Mouse (Mus musculus) embryo, embryonic 11 days (tissue): ENCODE data around the gene Tvp23b.

Experiments
- DNase-seq: peaks from one replicate; pipeline ENCODE4 v3.0.0-alpha.2; 2015

The Tvp23b gene

DNA sequence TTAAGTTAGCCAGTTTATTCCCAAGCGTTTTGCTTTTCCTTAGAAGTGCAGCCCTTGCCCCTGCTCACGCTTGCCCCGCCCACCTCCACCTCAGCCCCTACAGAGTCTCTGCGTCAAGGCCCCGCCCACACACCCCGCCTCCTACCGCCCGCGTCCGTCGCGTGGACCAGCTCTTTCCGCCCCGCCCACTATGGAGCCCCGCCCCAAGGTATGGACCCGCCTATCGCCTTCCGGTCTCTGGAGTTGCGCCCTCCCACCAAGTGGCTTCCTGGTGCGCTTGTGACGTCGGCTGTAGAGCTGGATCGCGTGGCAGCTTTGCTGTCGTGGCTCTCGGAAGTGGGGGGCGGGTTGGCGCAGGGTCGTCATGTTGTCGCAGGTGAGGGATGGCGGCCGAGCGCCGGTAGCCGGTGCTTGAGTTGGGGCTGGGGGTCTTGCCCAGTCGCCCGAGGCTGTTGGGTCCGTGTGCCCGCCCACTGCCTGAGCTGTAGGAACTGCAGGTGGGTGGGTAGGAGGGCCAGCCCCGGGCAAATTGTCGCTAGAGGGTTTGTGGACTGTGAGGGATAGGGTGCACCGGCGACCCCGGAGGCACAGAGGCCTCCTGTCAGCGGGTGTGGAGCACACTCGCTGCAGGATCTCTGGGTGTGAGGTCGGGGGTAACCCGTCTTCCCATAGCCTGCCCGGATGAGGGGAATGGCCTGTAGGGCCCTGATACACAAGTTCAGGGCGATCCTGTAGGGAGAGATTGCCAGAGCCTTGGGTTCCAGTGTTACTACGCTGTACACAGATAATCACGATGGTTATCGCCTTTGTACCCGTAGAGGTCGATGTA is at the start of gene Tvp23b:
Tvp23b (plus strand) TSS at position 236 of the 829 bp plus-strand sequence.
- DNase-seq = peak; percentile 99

DNA sequence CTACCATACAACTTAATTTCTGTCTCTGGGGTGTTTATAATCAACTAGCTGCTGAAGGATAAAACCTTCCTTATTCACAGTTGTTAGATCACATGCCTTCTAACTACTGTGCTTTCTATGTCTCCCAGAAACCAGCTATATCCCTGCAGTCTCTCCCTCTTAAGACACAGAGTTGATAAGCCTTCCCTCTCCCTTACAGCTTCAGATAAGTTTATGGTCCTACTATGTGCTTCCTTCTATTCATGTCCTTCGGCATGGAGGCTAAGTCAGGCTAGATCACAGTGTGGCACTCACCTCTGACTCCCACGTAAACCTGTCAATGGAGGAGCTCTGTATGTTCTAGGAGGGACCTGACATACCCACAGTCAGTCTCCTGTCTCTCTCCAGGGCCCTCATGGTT is 48.9 kb upstream of the Tvp23b start:
- DNase-seq = no peak

DNA sequence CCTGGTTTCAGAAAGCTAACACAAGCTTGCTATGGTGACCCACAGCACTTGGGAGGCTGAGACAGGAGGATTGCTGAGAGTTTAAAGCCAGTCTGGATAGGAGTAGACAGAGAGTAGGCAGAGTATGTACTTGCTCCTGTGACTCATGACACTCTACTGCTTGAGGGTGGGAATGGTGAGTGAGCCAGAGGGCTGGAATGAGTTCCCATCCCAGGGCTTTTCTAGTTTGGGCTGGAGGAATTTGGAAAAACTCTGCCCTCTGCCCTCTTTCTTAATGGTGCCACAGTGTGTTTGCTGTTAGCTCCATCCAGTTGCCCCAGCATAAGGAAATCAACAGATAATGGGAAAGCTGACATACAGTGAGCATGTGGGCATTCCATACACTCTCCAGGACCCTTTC is 47.3 kb upstream of the Tvp23b start:
- DNase-seq = no peak

GRCm38 (mm10) chr11:62844562-62844961 is 34.7 kb upstream of the Tvp23b start:
- DNase-seq = no peak

DNA sequence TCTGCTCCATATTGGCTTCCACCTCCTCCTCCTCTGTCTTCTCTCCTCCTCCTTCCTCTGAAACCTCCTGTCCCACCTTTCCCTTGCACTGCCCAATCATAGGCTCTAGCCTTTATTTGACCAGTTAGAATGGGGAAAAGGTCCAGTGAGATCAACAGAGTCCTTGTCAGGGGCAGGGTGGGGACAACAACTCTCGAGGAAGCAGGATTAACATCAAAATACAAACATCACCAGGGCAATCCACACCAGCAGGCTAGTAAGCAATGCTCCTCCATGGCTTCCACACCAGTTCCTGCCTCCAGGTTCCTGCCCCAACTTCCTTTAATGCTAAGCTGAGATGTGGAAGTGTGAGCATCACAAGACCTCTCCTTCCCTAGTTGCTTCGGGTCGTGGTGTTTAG is 33.5 kb upstream of the Tvp23b start:
- DNase-seq = no peak

GRCm38 (mm10) chr11:62846961-62847654 is 32.1 kb upstream of the Tvp23b start, which contains the start of gene Fbxw10:
Gene Fbxw10 (plus strand): TSS chr11:62847069.
- peak; percentile 78 for DNase-seq

GRCm38 (mm10) chr11:62847655-62848191 is 31.5 kb upstream of the Tvp23b start:
- DNase-seq = no peak

GRCm38 (mm10) chr11:62848301-62848700 is 31.0 kb upstream of the Tvp23b start:
- peak; percentile 22 for DNase-seq

GRCm38 (mm10) chr11:62851199-62851598 is 28.1 kb upstream of the Tvp23b start:
- DNase-seq = peak; percentile 30

DNA sequence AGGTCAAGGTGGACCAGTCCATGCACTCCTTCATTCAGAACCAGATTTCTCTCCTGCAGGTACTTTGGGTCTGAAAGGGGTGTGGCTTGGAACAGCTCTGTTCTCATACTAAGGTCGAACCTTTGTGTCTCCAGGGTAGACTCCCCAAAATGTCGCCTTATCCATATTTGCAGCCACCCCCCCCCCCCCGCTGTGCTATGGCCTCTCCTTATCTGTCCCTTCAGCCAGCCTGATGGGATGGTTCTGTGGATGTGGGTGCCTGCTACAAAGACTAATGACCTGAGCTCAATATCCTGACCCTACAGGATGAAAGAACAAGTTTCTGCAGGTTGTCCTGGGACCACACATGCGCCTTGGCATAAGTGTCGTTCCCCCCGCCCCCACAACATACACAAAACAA is 25.9 kb upstream of the Tvp23b start:
- DNase-seq = no peak

- DNase-seq = no peak
Measured at GRCm38 (mm10) chr11:62865562-62865961, 13.7 kb upstream of the Tvp23b start.

DNA sequence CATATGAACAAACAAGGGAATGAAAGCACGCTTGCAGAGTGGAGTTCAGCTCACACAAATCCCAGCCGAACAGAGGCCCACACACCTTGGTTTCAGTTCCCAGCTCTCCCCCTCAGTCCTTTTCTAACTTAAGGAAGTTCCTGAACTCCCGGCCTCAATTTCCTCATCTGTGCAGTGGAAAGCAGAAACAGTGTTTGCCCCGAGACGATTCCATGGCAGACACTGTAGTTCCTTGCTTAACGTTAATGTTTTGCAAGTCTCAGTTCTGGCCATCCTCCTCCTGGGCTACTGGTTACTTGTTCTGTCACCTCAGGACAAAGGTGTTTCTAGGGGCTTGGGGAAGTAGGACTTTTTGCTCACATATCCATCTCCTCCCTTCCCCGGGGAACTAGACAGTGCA is 12.6 kb upstream of the Tvp23b start:
- DNase-seq = no peak

GRCm38 (mm10) chr11:62869201-62869600 is 10.1 kb upstream of the Tvp23b start:
- no peak for DNase-seq

DNA sequence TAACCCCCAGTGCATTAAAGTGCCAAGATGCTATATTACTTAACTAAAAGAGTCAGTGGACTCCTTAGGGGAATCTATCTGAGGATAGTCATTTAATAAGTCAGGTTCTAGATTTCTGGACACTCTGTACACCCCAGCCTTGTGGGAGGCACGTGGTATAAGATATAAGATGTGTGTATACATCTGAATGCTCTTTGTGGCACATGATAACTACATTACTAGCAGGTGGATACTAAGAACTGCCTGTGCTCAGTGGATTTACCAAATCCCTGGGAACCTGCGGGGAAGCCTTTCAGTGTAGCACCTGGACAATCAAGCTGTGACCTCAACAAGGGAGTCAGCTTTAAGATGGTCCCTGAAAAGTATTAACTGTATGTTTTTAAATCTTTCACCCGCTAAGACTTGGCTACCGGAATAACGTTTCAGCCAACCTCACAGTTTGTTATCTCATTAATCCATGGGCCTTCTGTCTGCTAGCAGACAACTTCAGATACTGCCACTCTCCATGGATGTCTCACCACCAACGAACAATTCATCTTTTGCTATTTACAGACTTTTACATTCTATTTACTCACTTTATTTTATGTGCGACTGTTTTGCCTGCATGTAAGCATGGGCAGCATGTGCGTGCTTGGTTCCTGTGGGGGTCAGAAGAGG is 9.4 kb upstream of the Tvp23b start:
- DNase-seq = no peak

DNA sequence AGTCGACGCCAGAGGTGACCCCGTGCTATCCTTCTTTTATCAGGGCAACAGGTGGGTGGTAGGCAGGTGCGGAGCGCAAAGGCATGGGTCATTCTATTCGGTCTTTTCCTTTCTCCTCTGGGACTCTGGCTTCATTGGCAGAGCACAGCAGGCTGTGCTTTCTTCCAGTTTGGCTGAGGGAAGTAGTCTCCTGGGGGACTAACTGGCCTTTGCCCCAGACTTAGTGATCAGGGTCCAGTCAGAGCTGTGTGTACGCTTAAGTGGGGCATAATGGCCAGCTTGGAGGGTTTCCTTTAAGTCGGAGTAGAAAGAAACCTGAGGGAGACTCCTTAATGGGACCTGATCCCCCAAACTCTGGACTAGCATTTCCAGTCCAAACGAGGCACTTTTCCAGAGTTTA is 5.8 kb upstream of the Tvp23b start:
- no peak for DNase-seq

GRCm38 (mm10) chr11:62875696-62876095 is 3.6 kb upstream of the Tvp23b start:
- peak; percentile 13 for DNase-seq

DNA sequence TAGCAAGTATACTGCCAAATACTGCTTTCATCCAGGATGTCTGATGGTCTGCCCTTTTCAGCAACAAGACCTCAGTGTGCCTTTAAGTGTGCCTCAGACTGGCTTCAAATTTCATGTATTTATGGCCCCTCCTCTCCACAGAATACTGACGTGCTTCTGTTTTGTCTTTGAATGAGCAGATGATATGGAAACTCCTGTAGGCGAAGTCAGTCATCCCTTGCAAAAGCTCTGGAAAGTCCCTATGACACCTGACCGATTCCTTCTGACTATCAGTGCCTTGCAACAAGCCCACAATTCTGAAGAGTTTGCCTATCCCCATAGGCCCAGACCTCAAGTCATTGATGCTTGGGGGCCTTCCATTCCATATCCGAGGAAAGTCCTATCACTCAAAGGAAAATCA is 2.8 kb upstream of the Tvp23b start:
- DNase-seq = no peak

DNA sequence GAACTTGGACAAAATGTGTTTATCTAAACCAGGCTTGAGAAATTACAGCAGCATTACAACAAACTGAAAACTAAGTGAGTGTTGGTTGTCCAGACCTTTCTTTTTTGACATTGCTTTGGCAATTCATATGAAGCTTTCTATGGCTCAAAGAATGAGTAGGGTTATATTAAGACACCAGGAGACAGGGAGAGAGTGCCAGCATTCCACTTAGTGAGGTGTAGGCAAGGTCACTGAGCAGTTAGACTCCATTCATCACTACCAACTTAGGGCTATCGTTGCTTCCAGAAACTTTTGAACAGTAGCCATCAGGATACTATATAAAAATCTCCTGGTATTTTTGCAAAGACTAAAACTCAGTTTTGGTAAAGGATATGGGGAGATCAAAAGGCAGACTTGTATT is 1.9 kb upstream of the Tvp23b start:
- DNase-seq = no peak

- no peak for DNase-seq
Measured at GRCm38 (mm10) chr11:62878728-62879127, 527 bp upstream of the Tvp23b start.

DNA sequence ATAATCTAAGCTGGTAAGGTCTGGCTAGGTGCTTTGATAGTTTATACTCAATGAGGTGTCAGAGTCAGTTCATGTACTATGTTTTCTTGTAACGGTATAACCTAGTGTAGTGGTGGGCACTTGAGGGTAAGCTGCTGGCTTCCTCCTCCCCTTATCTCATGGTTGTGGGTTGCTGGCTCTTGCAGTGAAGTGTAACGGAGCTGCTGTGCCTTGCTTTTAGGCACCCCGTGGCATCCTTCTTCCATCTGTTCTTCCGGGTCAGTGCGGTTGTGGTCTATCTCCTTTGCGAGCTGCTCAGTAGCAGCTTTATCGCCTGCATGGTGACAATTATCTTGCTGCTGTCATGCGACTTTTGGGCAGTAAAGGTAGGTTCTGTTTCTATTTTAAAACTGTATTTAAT is 4.2 kb downstream of the Tvp23b start:
- DNase-seq = no peak

DNA sequence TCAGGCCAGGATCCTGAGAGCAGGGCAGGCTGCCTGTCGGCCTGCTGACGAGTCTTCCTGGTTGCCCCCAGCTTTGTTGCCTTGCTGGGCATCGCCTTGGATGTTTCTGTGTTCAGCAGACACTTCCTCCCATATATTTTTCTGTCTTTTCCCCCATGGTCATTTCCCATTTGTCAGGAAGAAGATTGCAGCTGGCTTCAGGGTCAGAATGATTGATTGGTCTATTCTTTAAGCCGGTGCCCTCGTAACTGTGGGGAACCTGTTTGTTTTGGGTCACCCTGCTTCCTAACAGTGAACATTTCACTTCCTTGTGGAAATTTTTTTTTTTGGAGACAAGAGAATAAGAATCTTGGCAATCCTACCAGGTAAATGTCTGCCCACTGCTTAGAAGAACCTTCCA is 6.1 kb downstream of the Tvp23b start:
- no peak for DNase-seq

DNA sequence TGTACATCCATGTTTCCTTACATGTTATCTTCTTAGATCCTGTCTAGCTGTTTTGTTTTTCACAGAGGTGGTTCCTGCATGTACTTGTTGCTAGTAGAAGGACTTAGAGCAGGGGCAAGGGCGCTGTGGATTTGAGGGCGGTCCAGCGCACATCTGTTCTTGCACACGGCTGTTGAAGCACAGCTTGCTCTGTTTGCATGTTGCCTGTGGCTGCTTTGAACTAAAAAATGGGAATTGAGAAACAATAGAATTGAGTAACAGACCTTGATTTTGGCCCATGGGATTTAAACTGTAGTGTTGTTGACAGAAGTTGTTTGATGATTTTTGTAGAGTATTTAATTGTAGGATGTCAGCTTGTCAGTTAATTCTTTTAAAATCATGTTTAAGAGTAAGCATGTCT is 11.5 kb downstream of the Tvp23b start:
- no peak for DNase-seq

GRCm38 (mm10) chr11:62891763-62892162 is 12.5 kb downstream of the Tvp23b start:
- no peak for DNase-seq
